Mouse (Mus musculus) mature B cell (primary cell): ENCODE results near the gene Ldlrad3.

ENCODE experiments used
- in situ Hi-C: fragments of 300-500 bp; cut with MboI; formaldehyde crosslinking; loops from 2 replicates; pipeline ENCODE4 v1.14.3; 2019

Ldlrad3 gene

DNA sequence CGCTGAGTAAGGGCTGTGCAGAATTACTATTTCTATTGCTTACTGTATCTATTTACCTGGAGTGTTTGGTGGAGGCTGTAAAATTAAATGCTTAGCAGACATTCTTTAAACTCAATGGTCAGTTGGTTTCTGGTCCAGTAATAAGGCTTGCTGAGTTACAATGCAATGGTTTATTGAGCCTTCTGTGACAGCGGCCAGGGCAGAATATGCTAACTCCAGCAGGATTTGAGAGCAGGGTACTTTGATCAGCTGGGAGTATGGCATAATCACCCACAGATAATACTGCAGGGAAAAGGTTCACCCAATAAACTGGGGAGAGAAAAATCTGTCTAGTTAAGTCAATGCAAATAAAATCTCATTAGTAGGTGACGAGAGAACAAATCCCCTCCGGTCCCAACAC is 220.2 kb downstream of the Ldlrad3 start:
- in situ Hi-C loops = no loop called here

DNA sequence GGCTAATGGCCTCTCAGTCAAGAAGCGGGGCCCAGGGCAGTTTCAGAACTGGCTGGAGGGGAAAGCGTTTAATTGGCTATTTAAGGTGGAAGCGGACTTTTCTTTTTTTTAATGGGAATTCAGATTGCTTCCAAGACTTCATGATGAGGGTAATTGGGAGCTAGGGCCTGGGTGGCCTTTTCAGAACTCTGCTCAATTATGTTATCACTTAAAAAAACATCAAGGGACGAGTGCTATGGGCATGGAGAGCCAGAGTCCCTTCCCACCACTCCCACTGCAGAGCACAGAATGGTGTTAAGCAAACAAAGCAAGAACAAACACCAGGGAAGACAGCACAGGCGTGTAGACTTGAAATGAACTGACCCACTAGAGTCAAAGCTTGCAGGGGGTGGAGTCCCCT is 220.7 kb downstream of the Ldlrad3 start:
- in situ Hi-C loops = no loop called here

DNA sequence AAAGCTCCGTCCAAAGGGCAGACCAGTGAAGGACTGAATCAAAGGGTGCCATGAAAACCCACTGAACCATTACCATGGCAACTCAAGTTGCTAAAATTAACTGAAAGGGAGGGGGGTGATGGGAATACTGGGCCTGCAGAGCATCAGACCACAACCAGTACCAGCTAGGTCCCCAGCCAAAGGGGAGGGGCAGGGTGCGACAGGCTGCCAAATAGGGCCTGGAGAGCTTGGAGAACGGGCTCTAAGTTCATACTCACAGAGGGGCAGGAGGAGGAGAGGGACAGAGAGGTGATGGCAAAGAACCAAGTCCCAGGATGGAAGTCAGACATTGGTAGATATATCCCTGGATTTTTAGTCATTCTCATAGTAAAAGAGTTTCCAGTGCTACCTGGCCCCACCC is 222.8 kb downstream of the Ldlrad3 start:
- in situ Hi-C loops = no loop called here

DNA sequence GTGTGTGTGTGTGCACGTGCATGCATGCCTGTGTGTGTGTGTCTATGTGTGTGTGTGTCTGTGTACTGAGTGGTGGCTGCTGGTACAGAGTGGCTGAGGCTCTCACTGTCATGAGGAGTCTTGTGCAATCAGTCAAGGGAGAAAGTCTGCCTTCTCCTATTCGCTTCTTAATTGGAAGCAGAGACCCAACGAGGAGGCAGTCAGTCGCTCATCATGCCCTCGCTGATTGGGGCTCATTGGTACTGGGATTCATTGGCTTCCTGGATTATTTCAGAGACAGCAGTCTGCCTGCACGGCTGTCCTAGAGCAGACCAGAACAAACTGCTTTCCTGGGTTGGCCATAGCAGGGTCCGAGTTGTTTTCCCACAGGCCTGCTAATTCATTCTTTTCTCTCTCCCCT is 223.8 kb downstream of the Ldlrad3 start:
- in situ Hi-C loops = no loop called here

DNA sequence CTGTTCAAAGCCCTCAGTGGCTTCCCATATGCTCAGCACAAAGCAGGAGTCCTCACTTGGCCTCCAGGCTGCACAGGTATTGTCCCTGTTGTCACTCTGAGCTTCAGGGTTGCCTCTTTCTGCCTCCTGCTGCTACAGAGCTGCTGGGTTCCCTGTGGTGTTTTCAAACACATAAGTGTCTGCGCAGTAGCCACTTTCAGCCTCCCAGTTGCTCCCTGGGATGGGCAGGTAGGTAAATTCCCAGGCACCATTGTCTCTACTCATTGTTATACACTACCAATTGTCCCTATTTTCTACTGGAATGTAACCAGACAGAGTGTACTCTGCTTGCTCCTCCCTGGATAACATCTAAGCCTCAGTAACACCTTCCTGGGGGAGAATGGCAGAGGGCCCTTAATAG is 224.8 kb downstream of the Ldlrad3 start:
- in situ Hi-C loops = no loop called here

DNA sequence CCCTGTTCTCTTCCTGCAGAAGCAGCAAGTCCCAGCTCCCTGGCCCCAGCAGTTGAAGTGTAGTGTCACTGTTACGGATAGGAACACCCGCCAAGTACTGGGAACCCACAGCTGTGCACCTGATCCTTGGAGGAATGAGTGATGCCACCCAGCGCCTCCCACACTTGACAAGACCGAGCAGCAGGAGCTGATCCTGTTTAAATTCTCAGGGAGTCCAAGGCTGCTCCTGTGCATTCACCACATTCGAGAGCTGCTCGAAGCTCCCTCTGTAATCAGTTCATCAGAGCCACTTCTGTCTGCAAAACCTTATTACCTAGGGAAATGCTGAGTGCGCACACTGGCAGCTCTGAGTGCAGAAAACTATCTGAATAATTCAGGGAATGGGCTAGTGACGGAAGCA is 225.5 kb downstream of the Ldlrad3 start:
- in situ Hi-C loops = no loop called here

DNA sequence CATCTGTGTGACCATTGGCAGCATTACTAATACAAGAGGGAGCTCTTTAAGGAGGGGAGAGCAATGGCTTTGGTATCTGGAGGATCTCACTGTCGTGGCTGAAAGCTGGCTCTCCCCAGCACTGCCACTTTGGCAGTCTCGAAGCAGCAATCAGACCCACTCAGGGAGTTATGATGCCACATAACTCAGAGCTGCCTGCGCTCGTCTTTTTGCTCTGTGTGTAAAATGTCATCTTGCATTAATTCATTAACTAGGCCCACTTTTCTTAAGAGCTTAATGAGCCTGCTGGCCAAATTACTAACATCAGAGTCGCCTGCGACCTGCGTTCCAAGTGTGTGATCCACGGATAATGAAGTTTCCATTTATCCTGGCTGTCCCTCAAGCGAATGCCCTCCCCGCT is 230.1 kb downstream of the Ldlrad3 start:
- in situ Hi-C loops = no loop called here

DNA sequence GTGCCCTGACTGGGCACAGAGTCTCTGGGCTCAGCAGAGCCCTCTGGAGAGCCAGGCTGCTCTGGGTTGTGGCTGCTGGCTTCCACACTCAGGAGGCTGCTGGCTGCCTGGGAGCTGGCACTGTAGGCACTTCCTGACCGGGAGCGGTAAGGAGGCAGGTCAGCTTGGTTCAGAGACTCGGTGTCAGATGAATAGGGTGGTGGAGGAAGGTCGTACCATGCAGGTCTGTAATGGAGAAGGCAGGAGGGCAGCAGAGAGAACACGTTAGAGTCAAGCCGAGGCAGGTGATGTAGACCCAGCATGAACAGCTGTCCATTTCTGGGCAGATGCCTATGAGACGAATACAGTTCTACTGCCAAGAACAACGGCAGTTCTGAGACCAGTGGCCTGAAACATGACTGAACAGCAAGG is 233.2 kb downstream of the Ldlrad3 start:
- in situ Hi-C loops = no loop called here

GRCm38 (mm10) chr2:101950716-101951520 is 235.3 kb downstream of the Ldlrad3 start:
- in situ Hi-C loops = no loop called here

DNA sequence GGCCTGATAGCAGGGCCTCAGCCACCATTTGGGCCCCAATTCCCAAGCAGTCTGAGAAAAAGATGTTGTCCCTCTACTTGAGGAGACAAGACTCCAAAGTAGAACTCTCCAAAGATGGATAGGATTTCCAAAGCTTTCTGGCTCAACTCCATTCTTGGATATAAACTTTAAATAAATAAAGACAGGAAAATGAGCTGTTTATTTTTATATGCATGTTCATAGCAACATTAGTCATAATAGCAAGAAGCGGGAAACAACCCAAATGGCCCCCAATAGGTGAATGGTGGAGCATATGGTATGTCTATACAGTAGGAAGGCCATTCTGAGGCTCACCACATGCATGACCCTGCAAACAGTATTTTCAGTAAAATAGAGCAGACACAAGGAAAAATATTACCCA is 251.2 kb downstream of the Ldlrad3 start:
- in situ Hi-C loops = no loop called here

DNA sequence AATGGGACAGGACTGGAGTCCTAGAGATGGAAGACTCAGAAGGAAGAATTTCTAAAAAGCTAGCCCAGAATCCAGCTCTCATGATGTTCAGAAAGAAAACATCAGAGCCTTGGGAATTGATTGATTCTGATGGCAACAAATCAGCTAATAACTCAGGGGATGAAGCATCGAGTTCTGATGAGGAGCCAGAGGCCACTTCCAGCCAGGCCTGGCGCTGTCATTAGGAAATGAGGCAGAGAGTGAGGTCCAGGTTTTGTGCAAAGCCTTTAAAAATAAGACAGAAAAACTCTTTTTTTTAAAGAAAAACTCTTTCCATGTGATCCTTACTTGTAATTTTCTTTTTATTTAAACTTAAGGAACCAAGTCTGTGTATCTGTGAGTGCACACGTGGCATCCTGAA is 252.9 kb downstream of the Ldlrad3 start:
- in situ Hi-C loops = no loop called here

DNA sequence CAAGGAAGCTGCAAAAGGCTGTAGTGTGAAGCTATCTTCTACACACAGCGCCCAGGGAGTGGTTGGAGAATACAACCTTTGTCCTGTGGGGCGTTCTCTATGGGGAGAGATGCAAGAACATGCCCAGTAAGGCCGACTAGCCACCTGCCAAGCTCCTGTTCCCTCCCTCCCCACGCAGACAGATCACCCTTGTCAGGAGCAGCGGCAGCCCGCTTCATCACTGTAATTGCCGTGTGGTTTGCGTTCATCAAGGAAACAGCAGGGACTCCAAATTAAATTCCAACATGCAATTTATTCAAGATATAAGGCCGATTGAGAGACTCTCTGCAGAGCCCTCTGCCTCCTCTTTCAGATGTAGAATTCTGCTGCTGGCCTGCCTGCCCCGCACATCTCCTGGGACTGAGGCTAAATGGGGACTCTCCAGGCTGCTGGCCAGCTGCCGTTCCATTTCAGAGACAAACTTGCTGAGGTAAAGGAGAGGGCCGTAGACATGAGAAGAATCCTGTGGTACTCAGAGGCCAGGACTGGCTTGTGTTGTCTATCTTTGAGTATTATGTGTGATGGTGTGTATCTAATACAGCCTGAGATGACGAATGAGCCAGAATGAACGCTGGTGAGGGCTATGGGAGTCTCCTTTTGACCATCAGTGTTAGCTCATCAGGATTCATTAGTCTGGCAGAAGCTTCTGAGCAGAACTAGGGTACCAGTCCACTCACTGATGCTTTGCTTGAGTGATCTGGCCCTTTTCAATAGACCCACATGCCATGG is 253.8 kb downstream of the Ldlrad3 start:
- in situ Hi-C loops = no loop called here

DNA sequence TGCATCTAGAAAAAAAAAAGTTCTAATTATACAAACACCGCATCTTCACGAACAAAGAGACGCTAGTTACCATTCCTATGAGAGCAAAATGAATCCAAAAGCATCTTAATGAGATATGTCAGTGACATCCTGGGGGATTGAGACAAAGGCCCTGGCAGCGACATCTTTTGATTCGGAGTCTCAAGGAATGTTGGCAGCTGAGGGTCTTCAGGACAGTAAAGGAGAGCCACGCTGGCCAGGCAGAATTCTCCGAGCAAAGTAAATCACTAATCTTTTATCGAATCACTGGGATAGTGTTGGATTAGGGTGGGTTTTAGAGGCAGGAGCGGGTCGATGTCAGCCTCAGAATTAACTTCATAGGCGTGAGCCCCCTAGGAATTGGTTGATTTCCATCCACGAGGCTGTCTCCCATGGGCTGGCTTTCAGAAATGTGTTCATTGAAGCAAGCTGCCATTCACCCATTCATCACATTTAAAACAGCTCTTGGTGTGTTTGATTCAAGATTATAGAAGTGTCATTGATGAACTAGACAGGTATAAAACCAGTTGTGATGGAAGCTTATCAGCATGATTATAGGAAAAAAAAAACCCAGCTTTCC is 260.5 kb downstream of the Ldlrad3 start:
- in situ Hi-C loops = no loop called here

DNA sequence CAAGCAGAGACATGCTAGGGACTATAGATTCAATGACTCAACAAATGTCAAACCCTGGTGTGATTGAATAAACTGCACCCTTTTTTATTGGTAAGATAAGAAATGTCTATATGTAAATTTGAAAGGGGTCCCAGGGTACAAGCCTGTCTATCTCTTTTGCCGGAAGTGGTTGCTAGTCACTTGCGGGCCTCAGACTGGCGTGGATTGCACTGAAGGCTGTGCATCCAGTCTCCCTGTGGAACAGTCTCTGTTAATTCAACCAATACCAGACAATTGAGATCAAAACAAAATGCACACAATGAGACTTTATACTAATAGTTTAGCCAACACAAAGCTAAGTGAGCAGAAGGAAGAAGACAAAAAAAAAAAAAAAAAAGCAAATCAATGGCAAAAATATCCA is 261.0 kb downstream of the Ldlrad3 start:
- in situ Hi-C loops = no loop called here

- in situ Hi-C loops = no loop called here
Measured at GRCm38 (mm10) chr2:101923181-101923580, 263.0 kb downstream of the Ldlrad3 start.

DNA sequence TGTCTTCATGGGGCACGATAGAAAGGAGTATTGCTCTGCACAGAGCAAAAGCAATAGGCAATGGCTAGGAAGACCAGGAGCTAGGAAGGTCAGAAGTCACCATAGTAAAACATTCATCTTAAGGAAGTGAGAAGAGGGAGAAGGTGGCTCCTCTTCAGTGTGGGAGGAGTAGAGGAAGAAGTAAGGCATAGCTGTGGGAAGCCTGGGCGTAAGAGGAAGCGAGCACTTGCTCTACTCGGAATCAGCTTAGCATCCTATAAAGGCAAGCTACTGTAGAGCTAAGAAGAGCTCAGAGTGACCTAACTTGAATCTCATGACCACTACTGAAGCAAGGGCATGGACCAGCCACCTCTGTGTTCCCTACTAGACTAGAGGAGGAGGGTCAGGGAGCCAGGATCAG is 263.9 kb downstream of the Ldlrad3 start:
- in situ Hi-C loops = no loop called here

DNA sequence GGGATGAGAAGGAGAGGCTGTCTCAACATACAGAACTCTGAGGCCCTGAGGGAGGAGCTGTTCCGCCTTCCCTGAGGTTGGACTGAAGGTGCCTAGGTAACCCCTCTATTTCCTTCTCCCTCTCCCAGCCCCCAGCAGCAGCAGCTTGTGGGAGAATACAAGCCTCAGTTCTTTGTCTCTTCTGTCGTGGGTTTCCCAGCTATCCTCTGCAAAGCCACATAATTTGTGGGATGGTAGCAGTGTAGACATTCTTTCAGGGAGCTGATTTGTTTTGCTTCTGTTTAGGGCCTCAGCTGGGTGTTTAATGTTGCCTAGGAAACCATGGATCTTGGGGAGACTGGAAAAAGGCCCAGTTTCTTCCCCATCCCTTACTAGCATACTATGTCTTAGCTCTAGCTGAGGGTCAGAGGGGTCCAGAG is 266.0 kb downstream of the Ldlrad3 start:
- in situ Hi-C loops = no loop called here

DNA sequence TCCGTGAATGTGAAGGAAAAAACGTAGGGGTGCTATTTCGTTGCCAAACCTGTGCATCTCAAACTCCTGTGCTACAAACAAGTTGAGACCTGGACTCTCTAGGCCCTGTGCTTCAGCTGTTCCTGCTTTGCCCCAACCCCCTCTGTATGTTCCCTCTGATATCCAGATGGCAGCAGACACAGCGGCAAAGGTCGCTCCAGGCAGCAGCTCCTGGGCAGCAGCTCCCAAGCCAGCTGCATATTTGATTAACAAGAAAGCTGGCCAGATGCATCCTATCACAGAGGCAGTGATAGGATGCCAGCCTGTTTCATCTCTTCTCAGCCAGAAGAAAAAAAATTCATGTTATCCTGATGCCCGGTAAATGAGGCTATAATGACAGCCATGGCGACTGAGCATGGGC is 267.7 kb downstream of the Ldlrad3 start:
- in situ Hi-C loops = no loop called here

- in situ Hi-C loops = loop anchor here (10.0 kb wide), 2 partner anchors 195 to 545 kb away; partner anchors contain the start of gene Fjx1
Measured at GRCm38 (mm10) chr2:101909326-101910080, 276.7 kb downstream of the Ldlrad3 start.

DNA sequence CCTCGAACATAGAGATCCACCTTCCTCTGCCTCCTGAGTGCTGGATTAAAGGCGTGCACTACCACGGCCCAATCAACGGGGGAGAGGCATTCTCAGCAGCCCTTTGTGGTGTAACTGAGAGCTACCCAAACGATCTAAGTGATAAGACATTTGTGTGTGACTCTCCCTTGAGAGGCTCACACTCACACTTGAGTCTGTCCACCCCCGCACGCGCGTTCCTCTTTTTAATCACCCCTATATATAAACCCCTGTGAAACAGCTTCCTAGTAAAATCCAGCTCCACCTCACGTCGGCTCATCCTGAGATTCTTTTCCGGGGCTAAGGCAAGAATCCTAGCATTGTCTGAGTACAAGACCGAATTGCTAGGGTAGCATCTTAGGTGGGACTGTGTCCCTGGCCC is 277.4 kb downstream of the Ldlrad3 start:
- in situ Hi-C loops = loop anchor here (10.0 kb wide), 2 partner anchors 196 to 546 kb away; partner anchors contain the start of gene Fjx1

GRCm38 (mm10) chr2:101907386-101908022 is 278.7 kb downstream of the Ldlrad3 start:
- in situ Hi-C loops = loop anchor here (10.0 kb wide), 2 partner anchors 197 to 547 kb away; partner anchors contain the start of gene Fjx1

GRCm38 (mm10) chr2:101906379-101906690 is 279.9 kb downstream of the Ldlrad3 start:
- in situ Hi-C loops = loop anchor here (10.0 kb wide), 2 partner anchors 198 to 548 kb away; partner anchors contain the start of gene Fjx1
